Comparison of ENCODE assay signal across 8 mouse cellular contexts in genomic region chr19:17011261-17011995, GRCm38 (mm10). TPM values are rescaled to one million over a fixed set of nuclear protein-coding genes. Genes with fewer than 3 reads are reported as not detected.
DNase-seq lines count a peak whose midpoint lies in the region; ATAC-seq lines count a peak whose summit lies in the region.

No protein-coding gene starts in this region.

- no peak for ATAC-seq in cerebellum, adult (ENCODE audit: insufficient number of reproducible peaks, low FRiP score, low TSS enrichment)

- peak; percentile 19 to 21 for DNase-seq in cerebellum, adult 18-20 months
- peak; percentile 26 for DNase-seq in retina, postnatal 1 day
- no peak for DNase-seq in retina, embryonic 14.5 days (ENCODE audit: low spot score)
- DNase-seq in gastrocnemius, postnatal 10 days: peak; percentile 14
- DNase-seq in kidney, postnatal 36 days: peak; percentile 23 to 30
- peak; percentile 81 for DNase-seq in lung, postnatal 10 days
- no peak for DNase-seq in spleen, postnatal 36 days (ENCODE audit: low spot score in 2 of 2)

RNA-seq across cellular contexts. Expression of gene Prune2, which starts 55.5 kb away (rescaled TPM):
- total RNA-seq in gastrocnemius, postnatal 10 days (2021): 1 to 10 TPM; 3.4 to 4.5 TPM

Comparison
In these comparisons a context has a peak if more than half of its experiments do, and no peak if none do; other contexts are left out.
1. DNase-seq: peak in cerebellum, adult 18-20 months (2 of 2), retina, postnatal 1 day (single experiment), gastrocnemius, postnatal 10 days (single experiment), kidney, postnatal 36 days (2 of 2) and lung, postnatal 10 days (single experiment); none in retina, embryonic 14.5 days (single experiment) and spleen, postnatal 36 days (0 of 2).